Mouse (Mus musculus) heart, postnatal 0 days (tissue): Measurements from ENCODE around the gene Pvr. TPM values are rescaled to one million over a fixed set of nuclear protein-coding genes. Genes with fewer than 3 reads are reported as not detected.

Experiments used
- ATAC-seq: fragments of 200-750 bp; cut with Nextera tagmentation; 2 replicates; pipeline ENCODE4 v1.8.0; 2017; ENCODE audit warnings: low read depth, moderate number of reproducible peaks, moderate library complexity; ENCODE audit not compliant: insufficient read depth
- DNase-seq: peaks from one replicate; pipeline ENCODE4 v3.0.0-alpha.2; 2016; ENCODE audit warnings: low spot score
- H3K27ac ChIP-seq: fragments of 300-500 bp; sonication (generic); 2 replicates; pipeline ENCODE4 v1.5.1; 2014; ENCODE audit warnings: low read depth, mild to moderate bottlenecking
- H3K27me3 ChIP-seq: fragments of 300-500 bp; sonication (generic); 2 replicates; pipeline ENCODE4 v1.6.1; 2014; ENCODE audit warnings: low read length, mixed read lengths; ENCODE audit not compliant: control insufficient read depth, insufficient read depth
- H3K36me3 ChIP-seq: fragments of 300-500 bp; sonication (generic); replicated peaks from 2 replicates; pipeline ENCODE4 v1.6.1; 2014; ENCODE audit warnings: low read length, mixed read lengths; ENCODE audit not compliant: control insufficient read depth, insufficient read depth
- H3K4me1 ChIP-seq: fragments of 300-500 bp; sonication (generic); 2 replicates; pipeline ENCODE4 v1.6.1; 2014; ENCODE audit warnings: antibody characterized with exemption; ENCODE audit not compliant: control insufficient read depth, insufficient read depth
- H3K4me2 ChIP-seq: fragments of 300-500 bp; sonication (generic); 2 replicates; pipeline ENCODE4 v1.6.1; 2014; ENCODE audit warnings: low read depth, mild to moderate bottlenecking, low read length, moderate library complexity
- H3K4me3 ChIP-seq: fragments of 300-500 bp; sonication (generic); 2 replicates; pipeline ENCODE4 v1.5.1; 2014; ENCODE audit warnings: low read depth, low read length
- H3K9ac ChIP-seq: fragments of 300-500 bp; sonication (generic); replicated peaks from 2 replicates; pipeline ENCODE4 v1.6.1; 2014; ENCODE audit warnings: low read depth, low read length, mixed read lengths
- H3K9me3 ChIP-seq: fragments of 300-500 bp; sonication (generic); replicated peaks from 2 replicates; pipeline ENCODE4 v1.6.1; 2016; ENCODE audit warnings: low read length; ENCODE audit not compliant: control insufficient read depth
- CTCF ChIP-seq: IDR thresholded peaks from 2 replicates; pipeline ENCODE4 v1.5.1; 2016; ENCODE audit warnings: antibody characterized with exemption, control low read depth, low read depth
- EP300 ChIP-seq: IDR thresholded peaks from 2 replicates; pipeline ENCODE4 v1.6.1; 2016; ENCODE audit warnings: antibody characterized with exemption, low read depth
- WGBS: fragments of 180-500 bp; shearing (Covaris S2); extraction: QIAGEN DNeasy Blood & Tissue Kit; methylation state at CpG from one replicate; pipeline ENCODE4 v1.1.7; 2014; 5-methylcytosine and 5-hydroxymethylcytosine counted together
- polyA plus RNA-seq: library from polyadenylated mRNA; unstranded; fragments of >200 nt; fragmentation: Nextera tagmentation; extraction: Ambion mirVana; gene quantifications from 2 replicates; pipeline ENCODE4 v1.2.1, GENCODE M21; 2015
- total RNA-seq: library from RNA; depleted of rRNA; stranded (reverse); fragments of >200 nt; gene quantifications from 2 replicates; pipeline ENCODE4 v1.2.3, GENCODE M21; 2014; ENCODE audit warnings: low replicate concordance

Gene Pvr
- total and polyA plus RNA-seq, 2 experiments from 2014 or later = 11.6 to 25.8 TPM

DNA sequence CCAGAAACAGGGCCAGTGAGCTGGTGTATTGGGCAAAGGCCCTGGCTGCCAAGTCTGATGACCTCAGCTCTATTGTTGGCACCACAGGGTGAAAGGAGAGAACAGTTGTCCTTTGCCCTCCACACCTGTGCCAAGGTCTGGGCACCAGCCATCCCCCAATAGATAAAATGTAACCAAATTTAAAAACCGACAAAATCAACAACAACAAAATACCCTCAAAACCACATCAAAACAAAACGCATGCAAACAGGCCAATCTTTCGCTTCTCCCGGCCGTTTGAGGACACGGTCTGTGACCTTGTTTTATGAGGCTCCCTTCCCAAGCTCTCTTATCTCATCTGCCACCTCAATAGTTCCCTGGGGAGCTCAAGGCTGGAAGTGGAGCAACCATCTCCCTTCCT lies 54.5 kb downstream of the Pvr start:
- H3K27ac ChIP-seq = no peak overlapping the region
- TF ChIP-seq EP300 (no peak), CTCF (no peak)
- H3K9me3 ChIP-seq = no peaks in the 10 kb centered on the region
- no peak overlapping the region for H3K4me3 ChIP-seq
- no peaks in the 10 kb centered on the region for H3K36me3 ChIP-seq
- H3K4me2 ChIP-seq = no peak overlapping the region
- no peak overlapping the region for H3K9ac ChIP-seq
- H3K27me3 ChIP-seq = no peaks in the 10 kb centered on the region
- 51% methylated on average over 6 of the region's 6 CpGs for WGBS
- ATAC-seq (no peak), DNase-seq (no peak)
- peaks cover 14% of the 10 kb centered on the region; the same call in 1 of the 2 replicates for H3K4me1 ChIP-seq

DNA sequence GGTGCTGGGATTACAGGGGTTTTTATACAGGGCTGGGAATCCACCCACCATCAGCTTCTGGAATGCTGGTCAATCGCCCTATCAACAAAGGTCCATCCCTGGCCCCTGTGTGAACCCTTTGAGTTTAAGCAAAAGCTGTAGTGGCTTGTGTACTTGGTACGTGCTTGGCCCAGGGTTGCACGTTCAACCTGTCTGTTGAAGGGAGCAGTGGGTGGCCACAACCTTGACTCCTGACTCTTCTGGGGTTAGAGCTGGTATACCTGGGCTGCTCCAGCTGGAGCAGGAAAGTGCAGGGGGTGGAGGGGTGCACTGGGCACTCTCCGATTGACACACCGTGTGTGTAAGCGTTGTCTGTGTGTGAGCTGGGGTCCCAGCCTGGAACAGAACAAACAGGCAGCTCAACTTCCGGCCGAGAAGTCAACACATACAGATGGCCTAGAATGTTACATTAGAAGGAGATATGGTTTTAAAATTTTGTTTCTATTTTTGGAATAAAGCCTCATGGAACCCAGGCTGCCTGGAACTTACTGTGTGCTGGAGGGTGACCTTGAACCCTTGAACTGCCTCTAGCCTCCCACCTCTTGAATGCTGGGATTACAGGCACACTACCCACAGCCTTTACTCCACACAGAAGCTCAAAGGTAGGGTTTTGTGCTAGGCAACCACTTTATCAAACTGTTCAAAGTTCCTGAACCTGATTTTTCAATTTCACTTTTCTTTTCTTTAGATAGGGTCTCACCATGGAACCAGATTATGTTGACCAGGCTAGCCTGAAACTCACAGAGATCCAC lies 55.5 kb downstream of the Pvr start:
- ATAC-seq (peak; percentile 61), DNase-seq (no peak)
- Histone ChIP-seq H3K4me3 (no peak overlapping the region), H3K27ac (no peak overlapping the region), H3K9me3 (no peaks in the 10 kb centered on the region), H3K4me2 (no peak overlapping the region), H3K27me3 (no peaks in the 10 kb centered on the region), H3K9ac (no peak overlapping the region), H3K4me1 (peaks cover 9% of the 10 kb centered on the region; the same call in 1 of the 2 replicates), H3K36me3 (no peaks in the 10 kb centered on the region)
- TF ChIP-seq EP300 (no peak), CTCF (no peak)
- 59% methylated on average over 8 of the region's 8 CpGs for WGBS

DNA sequence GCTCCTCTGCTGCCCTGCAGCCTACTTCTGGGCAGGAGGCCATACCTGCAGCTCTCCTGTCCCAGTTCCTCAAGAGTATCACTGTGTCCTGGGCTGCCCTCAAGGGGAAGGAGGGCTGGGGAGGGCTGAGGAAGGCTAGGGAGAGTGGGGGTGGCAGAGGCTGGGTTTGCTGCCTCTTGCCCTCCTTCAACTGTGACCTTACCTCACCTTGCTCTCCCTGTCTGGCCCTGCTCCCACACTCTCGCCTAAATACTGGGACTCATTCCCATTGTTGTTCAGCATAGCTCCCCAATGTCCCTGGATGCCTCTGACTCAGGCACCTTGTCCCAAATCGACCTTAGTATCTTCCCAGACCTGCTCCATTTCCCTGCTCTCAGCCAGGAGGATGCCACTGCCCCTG lies 56.7 kb downstream of the Pvr start:
- no peaks in the 10 kb centered on the region for H3K9me3 ChIP-seq
- no peak for TF ChIP-seq CTCF
- TF ChIP-seq EP300 = no peak
- H3K27ac ChIP-seq = no peak overlapping the region
- peak; percentile 45; the same call in 1 of the 2 replicates for ATAC-seq
- 13% methylated on average over 2 of the region's 2 CpGs for WGBS
- H3K27me3 ChIP-seq = no peaks in the 10 kb centered on the region
- H3K4me1 ChIP-seq = peaks cover 9% of the 10 kb centered on the region; the same call in 1 of the 2 replicates
- H3K9ac ChIP-seq = no peak overlapping the region
- DNase-seq = no peak
- H3K4me3 ChIP-seq = no peak overlapping the region
- no peak overlapping the region for H3K4me2 ChIP-seq
- H3K36me3 ChIP-seq = no peaks in the 10 kb centered on the region

DNA sequence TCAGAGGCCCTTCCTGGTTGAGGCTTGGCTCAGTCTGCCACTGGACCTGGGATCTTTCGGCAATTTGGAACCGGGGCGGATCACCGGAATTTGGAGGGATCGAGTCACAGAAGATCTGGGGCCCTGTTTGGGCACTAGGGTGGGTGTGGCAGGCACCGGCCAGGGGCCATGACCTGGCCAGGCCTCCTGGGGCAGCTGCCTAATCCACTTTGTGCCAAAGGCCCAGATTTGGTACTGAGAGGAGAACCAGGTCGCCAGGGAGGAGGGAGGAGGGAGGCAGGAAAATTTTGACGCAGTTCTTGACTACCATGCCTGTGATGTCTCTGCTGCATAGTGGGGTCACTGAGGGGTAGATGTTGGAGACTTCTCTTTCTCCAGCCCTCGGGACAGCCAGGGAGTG lies 59.8 kb downstream of the Pvr start, which contains the start of gene Ceacam16:
Gene Ceacam16 (minus strand): TSS at position 101 of the 400 bp plus-strand sequence.
- ATAC-seq (no peak), DNase-seq (no peak)
- Histone ChIP-seq H3K4me3 (no peak within 1 kb of the TSS), H3K27me3 (no peaks in the 10 kb centered on the region), H3K36me3 (no peaks in the 10 kb centered on the region), H3K4me1 (0 out of 2 replicates have a peak, but pooled peaks cover 4% of the 10 kb centered on the region), H3K4me2 (no peak within 1 kb of the TSS), H3K27ac (no peak within 1 kb of the TSS), H3K9me3 (no peaks in the 10 kb centered on the region), H3K9ac (no peak within 1 kb of the TSS)
- WGBS = 74% methylated on average over 9 of the region's 9 CpGs
- TF ChIP-seq CTCF (no peak), EP300 (no peak)

DNA sequence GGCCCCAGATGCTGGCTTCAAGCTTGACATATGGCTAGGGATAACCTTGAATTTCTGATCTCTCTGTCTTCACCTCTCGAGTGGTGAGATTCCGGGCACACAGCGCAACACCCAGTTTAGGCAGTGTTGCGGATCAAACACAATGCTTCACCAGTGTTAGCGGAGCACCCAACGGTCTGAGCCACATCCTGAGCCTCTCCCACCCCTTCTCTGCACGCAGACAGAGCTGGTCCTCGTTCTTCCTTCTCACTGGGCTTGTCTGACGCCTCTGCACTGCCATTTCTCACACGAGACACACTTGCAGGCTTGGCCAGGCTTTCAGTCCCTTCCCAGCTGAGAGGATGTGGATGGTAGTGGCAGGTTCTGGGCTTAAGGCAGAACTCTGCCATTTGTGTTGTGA lies 61.2 kb downstream of the Pvr start:
- H3K4me2 ChIP-seq = no peak overlapping the region
- H3K27ac ChIP-seq = no peak overlapping the region
- 47% methylated on average over 10 of the region's 10 CpGs for WGBS
- H3K27me3 ChIP-seq = no peaks in the 10 kb centered on the region
- DNase-seq (no peak), ATAC-seq (no peak)
- H3K9ac ChIP-seq = no peak overlapping the region
- 0 out of 2 replicates have a peak, but pooled peaks cover 3% of the 10 kb centered on the region for H3K4me1 ChIP-seq
- TF ChIP-seq CTCF (no peak), EP300 (no peak)
- no peak overlapping the region for H3K4me3 ChIP-seq
- no peaks in the 10 kb centered on the region for H3K9me3 ChIP-seq
- no peaks in the 10 kb centered on the region for H3K36me3 ChIP-seq

DNA sequence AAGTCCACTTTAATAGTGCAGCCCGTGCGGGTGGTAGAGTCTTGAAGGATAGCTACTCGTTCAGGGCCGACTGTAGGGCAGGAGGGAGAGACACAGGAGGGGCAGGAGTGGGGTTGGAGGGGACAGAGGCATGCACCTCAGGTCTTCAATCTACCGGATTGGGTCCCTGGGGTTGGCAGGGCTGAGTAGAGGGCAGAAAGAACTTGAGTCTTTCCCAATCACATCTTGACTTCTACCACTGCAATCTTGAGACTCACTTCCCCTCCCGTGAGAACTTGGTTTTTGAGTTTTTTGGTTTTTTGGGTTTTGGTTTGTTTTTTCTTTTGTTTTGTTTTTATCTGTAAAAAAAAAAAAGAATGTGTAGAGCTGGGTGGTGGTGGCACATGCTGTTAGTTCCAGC lies 64.7 kb downstream of the Pvr start:
- ATAC-seq = no peak

More for the DNA sequence above, 64.7 kb downstream of the Pvr start:
- no peaks in the 10 kb centered on the region for H3K9me3 ChIP-seq
- peaks cover 30% of the 10 kb centered on the region for H3K27me3 ChIP-seq
- no peak overlapping the region for H3K27ac ChIP-seq
- H3K36me3 ChIP-seq = no peaks in the 10 kb centered on the region
- no peaks in the 10 kb centered on the region for H3K4me1 ChIP-seq
- no peak overlapping the region for H3K4me3 ChIP-seq
- H3K4me2 ChIP-seq = no peak overlapping the region
- 85% methylated on average over 6 of the region's 6 CpGs for WGBS
- TF ChIP-seq CTCF (no peak), EP300 (no peak)
- DNase-seq = no peak
- no peak overlapping the region for H3K9ac ChIP-seq
